Mouse (Mus musculus) layer of hippocampus, postnatal 14 days (tissue): ENCODE measurements around the gene Ppp1r16b. TPM values are rescaled to one million over a fixed set of nuclear protein-coding genes. Genes with fewer than 3 reads are reported as not detected.
"Not testable (repeated sequence)": the region's sequence is repeated elsewhere in the genome, so short reads cannot be mapped to it uniquely, and the experiment has no call there.

Source experiments
- DNase-seq, 2 experiments: peaks; one replicate each; pipeline ENCODE4 v3.0.0; 2021 to 2022; ENCODE audit warnings: low spot score in 2 of 2, mixed read lengths in 1 of 2
- total RNA-seq, 2 experiments: library from RNA; stranded (reverse); gene quantifications; 2 replicates each; pipeline ENCODE4 v1.2.3; 2021

Ppp1r16b gene
- total RNA-seq, 2 experiments from 2014 or later, result 97.4 to 97.9 TPM

DNA sequence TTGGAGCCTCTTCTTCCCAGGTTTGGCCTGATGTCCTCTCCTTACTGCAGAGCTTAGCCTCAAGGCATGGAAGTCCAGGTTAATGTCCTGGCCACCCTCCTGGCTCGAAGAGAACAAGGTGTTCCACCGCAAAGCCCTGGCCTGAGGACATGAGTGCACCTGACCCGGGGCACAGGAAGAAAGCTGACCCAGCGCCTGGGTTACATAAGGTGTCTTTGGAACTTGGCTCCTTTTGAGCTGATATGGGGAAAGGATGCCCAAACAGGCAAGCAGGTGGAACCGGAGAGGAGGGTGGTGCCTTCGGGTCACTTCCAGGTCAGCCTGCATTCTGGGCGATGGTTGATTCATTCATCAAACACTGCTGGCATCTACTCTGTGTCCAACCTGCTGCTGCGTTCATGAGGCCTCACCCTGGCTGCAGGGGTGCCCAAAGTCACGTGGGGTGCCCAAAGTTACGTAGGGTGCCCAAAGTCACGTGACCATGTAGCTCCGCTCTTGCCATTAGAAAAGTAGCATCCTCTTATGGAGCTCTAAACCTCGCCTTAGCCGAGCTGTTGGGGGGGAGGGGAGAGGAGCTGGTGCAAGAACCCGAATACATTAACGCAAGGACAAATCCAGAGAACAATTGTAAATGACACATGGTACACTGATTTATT lies 55.6 kb downstream of the Ppp1r16b start:
- DNase-seq, result no peak

- no peak for DNase-seq
Observed at GRCm38 (mm10) chr2:158721481-158721880, 56.3 kb downstream of the Ppp1r16b start.

- no peak for DNase-seq
Observed at GRCm38 (mm10) chr2:158722135-158722534, 56.9 kb downstream of the Ppp1r16b start.

DNA sequence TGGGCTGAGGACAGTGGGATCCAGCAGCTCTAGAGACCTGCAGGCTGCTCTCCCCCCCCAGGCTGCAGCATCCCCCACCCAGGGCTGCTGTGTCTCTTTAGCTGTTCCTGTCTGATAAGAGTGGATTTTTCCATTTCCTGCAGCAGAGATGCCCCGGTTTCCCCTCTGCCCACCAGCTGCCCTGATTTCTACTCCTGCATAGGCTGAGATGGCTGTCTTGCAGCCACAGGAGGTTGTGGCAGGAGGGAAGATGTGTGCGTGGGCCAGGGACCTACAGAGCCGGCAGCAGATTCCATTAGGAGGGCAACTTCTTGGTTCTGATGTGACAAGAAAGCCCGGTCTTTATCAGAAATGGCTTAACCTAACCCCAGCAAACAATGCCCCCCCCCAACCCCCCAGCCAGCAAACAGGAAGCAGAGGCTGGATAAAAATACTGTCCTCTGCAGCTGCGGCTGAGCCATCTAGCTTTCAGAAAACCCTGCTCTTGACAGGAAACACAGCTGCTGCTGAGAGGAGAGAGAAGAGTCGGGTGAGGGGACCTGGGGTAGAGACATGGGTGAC lies 57.9 kb downstream of the Ppp1r16b start:
- DNase-seq, result no peak

- no peak for DNase-seq
Observed at GRCm38 (mm10) chr2:158723806-158724205, 58.6 kb downstream of the Ppp1r16b start.

GRCm38 (mm10) chr2:158726252-158726651 lies 61.1 kb downstream of the Ppp1r16b start:
- DNase-seq, result no peak

- DNase-seq, result no peak
Observed at GRCm38 (mm10) chr2:158728061-158728815, 63.0 kb downstream of the Ppp1r16b start.

GRCm38 (mm10) chr2:158730896-158731295 lies 65.7 kb downstream of the Ppp1r16b start:
- no peak for DNase-seq

GRCm38 (mm10) chr2:158732521-158732920 lies 67.3 kb downstream of the Ppp1r16b start:
- DNase-seq, result no peak

DNA sequence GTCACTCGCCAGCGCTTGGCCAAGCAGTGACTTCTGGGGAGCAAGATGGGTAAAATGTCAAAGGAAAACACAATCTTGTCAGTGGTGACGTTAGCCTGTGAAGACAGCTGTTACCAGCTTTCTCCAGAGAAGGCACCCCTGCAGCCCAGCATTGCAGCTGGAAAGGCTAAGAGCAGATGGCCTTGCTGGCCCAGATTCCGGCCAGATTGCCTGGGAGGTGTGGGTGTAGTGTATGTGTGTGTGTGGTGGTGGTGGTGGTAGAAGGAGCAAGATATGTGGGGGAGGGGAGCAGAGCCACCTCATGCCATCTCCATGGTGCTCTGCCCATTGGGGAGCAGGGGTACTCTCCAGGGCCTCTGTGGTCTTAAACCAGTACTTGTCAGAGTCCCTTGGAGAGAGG lies 67.9 kb downstream of the Ppp1r16b start:
- DNase-seq, result no peak

- DNase-seq, result no peak
Observed at GRCm38 (mm10) chr2:158733914-158734313, 68.7 kb downstream of the Ppp1r16b start.

DNA sequence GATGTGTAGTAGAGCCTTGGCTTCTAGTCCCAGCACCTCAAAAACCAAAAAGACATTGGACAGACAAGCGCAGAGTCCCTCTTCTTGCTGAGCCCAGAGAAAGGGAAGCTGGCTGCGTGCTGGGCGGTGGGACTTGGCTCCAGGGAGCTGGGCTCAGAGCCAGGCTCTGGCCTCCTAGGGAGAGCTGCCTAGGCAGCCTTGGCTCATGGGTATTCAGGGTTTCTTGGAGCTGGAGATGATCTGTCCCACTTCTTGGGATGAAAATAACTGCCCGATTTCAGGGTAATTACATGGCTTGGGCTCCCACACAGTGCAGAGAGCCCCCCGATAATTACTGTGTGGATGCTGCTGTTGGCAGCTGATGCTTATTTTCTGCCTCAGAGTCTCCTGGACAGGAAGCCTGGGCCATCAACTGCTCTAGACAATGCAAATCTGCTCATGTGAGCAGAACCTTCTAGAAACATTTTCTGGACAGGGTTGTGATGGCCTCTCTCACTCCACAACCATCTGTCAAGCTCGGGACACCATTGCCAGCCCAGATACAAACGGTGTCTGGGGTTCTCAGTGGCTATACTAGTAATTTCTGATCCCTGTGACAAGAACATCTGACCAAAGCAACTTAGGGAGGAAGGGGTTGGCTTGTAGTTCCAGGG lies 69.4 kb downstream of the Ppp1r16b start:
- DNase-seq, result peak; percentile 42 to 63

- no peak for DNase-seq
Observed at GRCm38 (mm10) chr2:158735340-158735739, 70.1 kb downstream of the Ppp1r16b start.

DNA sequence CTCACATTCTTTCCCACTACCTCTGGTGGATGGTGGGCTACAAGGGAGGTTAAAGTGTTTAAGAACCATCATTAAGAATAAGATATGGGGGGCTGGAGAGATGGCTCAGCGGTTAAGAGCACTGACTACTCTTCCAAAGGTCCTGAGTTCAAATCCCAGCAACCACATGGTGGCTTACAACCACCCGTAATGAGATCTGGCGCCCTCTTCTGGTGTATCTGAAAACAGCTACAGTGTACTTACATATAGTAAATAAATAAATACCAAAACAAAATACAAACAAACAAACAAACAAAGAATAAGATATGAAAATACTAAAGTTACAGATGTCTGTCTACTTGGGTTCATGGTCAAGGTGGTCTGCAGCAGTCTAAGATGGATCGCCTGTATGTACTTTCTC lies 71.0 kb downstream of the Ppp1r16b start:
- not testable (repeated sequence) for DNase-seq

- DNase-seq, result no peak
Observed at GRCm38 (mm10) chr2:158738591-158738990, 73.4 kb downstream of the Ppp1r16b start.

- DNase-seq, result no peak
Observed at GRCm38 (mm10) chr2:158739113-158739512, 73.9 kb downstream of the Ppp1r16b start.

GRCm38 (mm10) chr2:158741011-158741501 lies 75.9 kb downstream of the Ppp1r16b start:
- no peak for DNase-seq

- DNase-seq, result no peak
Observed at GRCm38 (mm10) chr2:158742431-158742830, 77.2 kb downstream of the Ppp1r16b start.

DNA sequence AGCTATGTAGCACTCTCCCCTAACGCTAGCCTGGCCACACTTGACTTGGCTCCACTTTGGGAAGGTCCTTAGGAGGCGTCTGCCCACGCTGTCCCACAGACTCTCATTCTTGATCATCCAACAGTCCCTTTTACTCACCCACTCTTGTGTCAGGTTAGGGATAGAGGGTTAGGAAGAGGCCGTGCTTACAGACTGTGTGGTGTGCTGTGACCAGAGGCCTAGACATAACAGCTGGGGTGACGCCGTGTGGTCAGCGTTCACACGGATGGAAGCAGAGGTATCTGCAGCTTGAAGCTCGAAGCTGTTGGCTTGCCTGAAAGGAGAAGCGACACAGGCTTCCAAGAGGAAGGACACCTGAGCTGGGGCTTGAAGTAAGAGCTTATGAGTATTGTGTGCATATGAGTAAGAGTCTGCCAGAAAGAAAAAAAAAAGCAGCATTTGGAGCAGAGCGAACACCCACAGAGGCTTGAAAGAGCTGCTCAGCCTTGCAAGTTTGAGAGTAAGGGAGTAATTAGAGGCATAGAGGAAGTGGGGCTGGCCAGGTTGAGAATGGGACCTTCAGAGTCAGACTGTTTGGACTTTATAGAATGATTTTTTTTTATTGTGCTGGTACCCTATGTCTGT lies 78.4 kb downstream of the Ppp1r16b start:
- no peak for DNase-seq

DNA sequence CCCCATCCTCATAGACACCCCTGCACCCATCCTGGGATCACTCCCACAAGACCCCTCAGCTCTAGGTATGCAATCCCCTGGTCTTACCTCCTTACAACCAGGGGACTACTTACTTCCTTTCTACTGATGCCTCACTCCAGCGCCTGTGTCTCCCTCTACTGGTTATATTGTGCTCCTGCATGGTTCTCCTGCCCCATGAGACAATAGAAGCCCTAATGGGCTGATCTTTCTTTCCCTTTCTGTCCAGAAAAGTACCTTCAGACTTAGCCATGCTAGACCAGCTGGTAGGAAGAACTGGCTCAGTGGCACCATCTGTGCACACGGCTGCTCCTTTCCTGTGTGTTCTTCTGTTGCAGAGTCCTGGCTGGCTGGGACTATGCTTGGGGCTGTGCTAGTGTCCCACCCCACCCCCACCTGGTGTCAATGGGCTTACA lies 79.9 kb downstream of the Ppp1r16b start:
- peak; percentile 54 to 73 for DNase-seq

DNA sequence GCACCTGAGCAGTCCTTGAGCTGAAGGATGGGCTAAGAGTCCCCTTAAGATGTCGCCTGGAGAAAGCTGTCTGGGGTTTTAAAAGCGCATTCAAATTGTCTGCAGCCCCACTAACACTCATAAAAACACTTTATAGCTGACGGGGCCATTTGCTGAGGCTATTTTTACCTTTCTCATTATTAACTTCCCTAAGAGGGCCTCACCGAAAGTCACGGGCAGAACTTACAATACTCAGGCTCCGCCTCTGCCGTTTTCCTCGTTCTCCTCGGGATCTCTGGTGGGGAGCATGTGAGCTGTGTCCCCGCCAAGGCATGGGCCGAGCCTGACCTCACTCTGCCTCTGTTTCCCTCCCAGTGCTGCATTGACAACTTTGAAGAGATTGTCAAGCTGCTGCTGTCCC lies 81.0 kb downstream of the Ppp1r16b start:
- no peak for DNase-seq
